Mouse (Mus musculus) liver, embryonic 13.5 days (tissue): Measurements from ENCODE around the gene Dolpp1. TPM values are rescaled to one million over a fixed set of nuclear protein-coding genes. Genes with fewer than 3 reads are reported as not detected.

ENCODE experiments used
- ATAC-seq: fragments of 200-750 bp; cut with Nextera tagmentation; 2 replicates; pipeline ENCODE4 v1.8.0; 2017; ENCODE audit warnings: low read depth, mild to moderate bottlenecking, moderate number of reproducible peaks, moderate library complexity
- DNase-seq: peaks from one replicate; pipeline ENCODE4 v3.0.0; 2022
- H3K27ac ChIP-seq: fragments of 300-500 bp; sonication (generic); 2 replicates; pipeline ENCODE4 v1.5.1; 2015; ENCODE audit warnings: moderate library complexity, mild to moderate bottlenecking, inconsistent platforms
- H3K27me3 ChIP-seq: fragments of 300-500 bp; sonication (generic); 2 replicates; pipeline ENCODE4 v1.6.1; 2015; ENCODE audit warnings: mild to moderate bottlenecking, inconsistent platforms
- H3K36me3 ChIP-seq: fragments of 300-500 bp; sonication (generic); 2 replicates; pipeline ENCODE4 v1.6.1; 2015; ENCODE audit warnings: mild to moderate bottlenecking, inconsistent platforms
- H3K4me1 ChIP-seq: fragments of 300-500 bp; sonication (generic); replicated peaks from 2 replicates; pipeline ENCODE4 v1.6.1; 2015; ENCODE audit warnings: inconsistent platforms
- H3K4me2 ChIP-seq: fragments of 300-500 bp; sonication (generic); 2 replicates; pipeline ENCODE4 v1.6.1; 2015; ENCODE audit warnings: inconsistent platforms, mild to moderate bottlenecking, moderate library complexity
- H3K4me3 ChIP-seq: fragments of 300-500 bp; sonication (generic); replicated peaks from 2 replicates; pipeline ENCODE4 v1.5.1; 2015; ENCODE audit warnings: mild to moderate bottlenecking, inconsistent platforms
- H3K9ac ChIP-seq: fragments of 300-500 bp; sonication (generic); 2 replicates; pipeline ENCODE4 v1.6.1; 2015; ENCODE audit warnings: mild to moderate bottlenecking, inconsistent platforms
- H3K9me3 ChIP-seq: fragments of 300-500 bp; sonication (generic); replicated peaks from 2 replicates; pipeline ENCODE4 v1.6.1; 2016; ENCODE audit warnings: inconsistent platforms
- WGBS: fragments of 180-500 bp; shearing (Covaris S2); methylation state at CpG from one replicate; pipeline ENCODE4 v1.1.7; 2015; ENCODE audit not compliant: insufficient replicate concordance; 5-methylcytosine and 5-hydroxymethylcytosine counted together
- polyA plus RNA-seq: library from polyadenylated mRNA; unstranded; fragments of >200 nt; fragmentation: Nextera tagmentation; extraction: Ambion mirVana; gene quantifications from 2 replicates; pipeline ENCODE4 v1.2.1, GENCODE M21; 2015

Dolpp1 gene
- polyA plus RNA-seq, 1 experiment from 2014 or later: 20.3 TPM

DNA sequence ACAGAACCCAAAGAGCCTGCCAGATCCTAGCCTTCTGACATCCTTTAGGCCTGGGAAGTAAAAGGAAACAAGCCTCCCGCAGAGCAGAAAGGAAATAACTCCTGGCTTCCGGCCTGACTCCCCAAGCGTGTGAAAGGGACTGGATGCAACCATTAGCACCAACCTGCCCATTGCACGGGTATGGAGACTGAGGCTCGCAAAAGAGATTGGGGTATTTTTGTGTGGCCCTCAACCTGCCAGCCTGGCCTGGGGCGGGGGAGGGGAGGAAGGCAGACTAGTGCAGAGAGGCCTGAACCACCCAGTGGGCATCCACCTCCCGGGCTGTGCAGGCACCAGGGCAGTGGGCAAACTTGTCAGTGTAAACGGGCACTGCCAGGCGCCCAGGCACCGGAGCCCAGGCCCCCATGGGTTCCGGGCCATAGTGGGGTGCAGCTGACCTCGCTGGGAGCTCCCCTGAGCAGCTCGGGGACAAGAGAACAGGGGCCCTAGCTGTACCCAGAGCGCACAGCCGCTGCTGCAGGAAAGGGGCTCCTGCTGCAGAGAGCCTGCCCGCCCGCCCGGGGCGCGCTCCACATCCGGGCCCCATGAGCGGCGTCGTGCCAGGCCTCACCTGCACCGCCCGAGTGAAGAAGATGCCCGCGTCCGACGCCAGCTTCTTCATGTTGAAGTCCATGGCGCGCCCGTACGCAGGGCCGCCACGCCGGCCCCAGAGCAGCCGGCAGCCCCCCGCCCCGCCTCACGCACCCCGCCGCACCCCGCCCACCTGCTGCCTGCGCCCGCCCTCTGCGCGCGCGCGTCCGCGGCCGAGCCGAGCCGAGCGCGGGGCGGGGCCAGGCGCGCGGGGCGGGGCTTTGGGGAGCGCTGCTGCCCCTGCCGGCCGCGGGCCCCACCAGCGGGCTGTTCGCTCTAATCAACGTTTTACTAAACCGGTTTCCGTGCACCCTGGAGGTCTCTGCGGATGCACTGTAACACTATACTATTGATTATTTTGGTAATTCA, 33.2 kb upstream of the Dolpp1 start, which contains the start of gene Sh3glb2:
TSS of gene Sh3glb2 (minus strand) at position 805 of the 999 bp plus-strand sequence.
- DNase-seq (peak; percentile 75), ATAC-seq (peak; percentile 59)
- H3K4me3 ChIP-seq: peak within 1 kb of the TSS; percentile 78
- 2% methylated on average over 72 of the region's 73 CpGs for WGBS
- H3K4me2 ChIP-seq: peak within 1 kb of the TSS; percentile 98
- peaks cover 5% of the 10 kb centered on the region; the same call in 1 of the 2 replicates for H3K9me3 ChIP-seq
- peaks cover under 1% of the 10 kb centered on the region; the same call in 1 of the 2 replicates for H3K36me3 ChIP-seq
- peak within 1 kb of the TSS; percentile 84 for H3K9ac ChIP-seq
- H3K27me3 ChIP-seq: no peaks in the 10 kb centered on the region
- H3K4me1 ChIP-seq: peaks cover 45% of the 10 kb centered on the region
- peak within 1 kb of the TSS; percentile 77 for H3K27ac ChIP-seq

DNA sequence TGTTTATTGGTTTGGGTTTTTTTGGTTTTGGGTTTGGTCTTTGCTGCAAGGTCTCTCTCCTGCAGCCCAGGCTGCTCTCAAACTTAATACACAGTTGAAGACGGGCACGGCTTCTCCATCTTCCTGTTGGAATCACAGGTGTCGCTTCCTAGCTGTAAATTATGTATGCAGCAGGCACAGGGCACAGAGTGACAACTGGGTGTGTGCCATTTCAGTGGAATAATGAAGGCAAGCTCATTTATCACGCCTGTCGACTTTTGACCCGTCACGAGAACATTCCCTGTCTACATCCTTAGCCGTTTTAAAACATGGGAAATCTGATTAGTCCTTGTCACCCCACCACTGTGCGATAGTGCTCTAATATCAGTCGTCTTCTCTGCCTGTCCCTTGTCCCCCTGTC, 31.4 kb upstream of the Dolpp1 start:
- H3K4me2 ChIP-seq: no peak overlapping the region
- H3K9me3 ChIP-seq: peaks cover 5% of the 10 kb centered on the region; the same call in 1 of the 2 replicates
- H3K27ac ChIP-seq: no peak overlapping the region
- H3K36me3 ChIP-seq: no peaks in the 10 kb centered on the region
- no peak overlapping the region for H3K9ac ChIP-seq
- DNase-seq (no peak), ATAC-seq (no peak)
- no peaks in the 10 kb centered on the region for H3K27me3 ChIP-seq
- no peak overlapping the region for H3K4me3 ChIP-seq
- 82% methylated on average over 10 of the region's 10 CpGs for WGBS
- H3K4me1 ChIP-seq: peaks cover 57% of the 10 kb centered on the region

DNA sequence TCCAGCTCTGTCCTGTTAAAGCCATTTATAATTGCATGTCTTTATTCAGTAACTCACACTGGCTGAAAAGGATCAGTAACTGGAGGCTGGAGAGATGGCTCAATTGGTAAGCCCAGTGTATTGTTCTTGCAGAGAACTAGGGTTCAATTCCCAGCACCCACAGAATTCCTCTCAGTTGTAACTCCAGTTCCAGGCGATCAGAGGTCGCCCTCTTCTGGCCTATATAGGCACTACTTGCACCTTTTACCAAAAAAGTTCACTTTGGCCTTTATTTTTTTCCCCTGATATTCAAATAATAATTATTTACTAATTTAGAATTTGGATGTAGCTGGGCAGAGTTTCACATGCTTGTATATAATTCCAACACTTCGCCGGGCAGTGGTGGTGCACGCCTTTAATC, 29.2 kb upstream of the Dolpp1 start:
- 76% methylated on average over 5 of the region's 5 CpGs for WGBS
- no peak overlapping the region for H3K27ac ChIP-seq
- no peak overlapping the region for H3K4me3 ChIP-seq
- no peak overlapping the region for H3K4me2 ChIP-seq
- ATAC-seq (no peak), DNase-seq (no peak)
- peaks cover 10% of the 10 kb centered on the region for H3K36me3 ChIP-seq
- H3K9ac ChIP-seq: no peak overlapping the region
- no peaks in the 10 kb centered on the region for H3K27me3 ChIP-seq
- peaks cover 47% of the 10 kb centered on the region for H3K4me1 ChIP-seq
- H3K9me3 ChIP-seq: peaks cover 5% of the 10 kb centered on the region; the same call in 1 of the 2 replicates

DNA sequence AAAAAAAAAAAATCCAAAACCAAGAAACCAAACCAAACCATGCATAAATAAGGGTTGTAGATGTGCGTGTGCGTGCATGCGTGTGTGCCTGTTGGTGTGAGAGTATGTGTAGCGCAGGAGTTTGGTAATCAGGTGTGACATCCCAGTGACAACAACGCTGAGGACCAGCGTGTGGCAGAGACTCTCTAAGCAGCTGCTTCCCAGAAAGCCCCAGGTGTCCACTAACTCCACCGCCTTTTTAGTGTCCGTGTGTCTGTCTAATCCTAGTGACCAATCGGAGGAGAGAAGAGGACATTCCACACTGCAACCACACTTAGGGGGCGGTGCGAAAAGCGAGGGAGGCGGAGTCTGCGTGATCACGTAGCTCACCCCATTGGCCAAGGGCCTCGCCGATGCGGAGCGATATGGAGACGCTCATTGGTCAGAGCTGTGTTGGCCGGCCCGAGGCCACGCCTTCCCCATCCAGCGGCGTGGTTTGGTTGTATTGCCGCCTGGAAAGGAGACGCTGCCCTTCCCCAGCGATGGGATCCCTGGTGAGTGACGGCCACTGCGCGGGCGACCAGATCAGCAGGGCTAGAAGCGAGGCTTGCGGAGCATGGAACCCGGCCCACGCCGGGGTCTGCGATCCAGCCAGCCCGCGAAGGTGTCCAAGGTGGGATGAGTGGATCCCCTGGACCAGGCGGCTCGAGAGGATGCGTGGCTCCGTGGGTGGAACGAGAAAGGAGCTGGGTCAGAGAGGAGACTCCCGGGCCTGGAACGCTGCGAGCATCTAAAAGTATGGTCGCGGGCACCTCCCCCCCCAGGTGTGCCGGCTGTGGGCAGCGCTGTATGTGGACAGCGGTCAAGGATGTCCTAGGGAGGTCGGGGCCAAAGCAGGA, 28.0 kb upstream of the Dolpp1 start, which contains the start of gene Miga2:
TSS of gene Miga2 (plus strand) at position 461 of the 878 bp plus-strand sequence.
- under 1% methylated on average over 54 of the region's 54 CpGs for WGBS

DNA sequence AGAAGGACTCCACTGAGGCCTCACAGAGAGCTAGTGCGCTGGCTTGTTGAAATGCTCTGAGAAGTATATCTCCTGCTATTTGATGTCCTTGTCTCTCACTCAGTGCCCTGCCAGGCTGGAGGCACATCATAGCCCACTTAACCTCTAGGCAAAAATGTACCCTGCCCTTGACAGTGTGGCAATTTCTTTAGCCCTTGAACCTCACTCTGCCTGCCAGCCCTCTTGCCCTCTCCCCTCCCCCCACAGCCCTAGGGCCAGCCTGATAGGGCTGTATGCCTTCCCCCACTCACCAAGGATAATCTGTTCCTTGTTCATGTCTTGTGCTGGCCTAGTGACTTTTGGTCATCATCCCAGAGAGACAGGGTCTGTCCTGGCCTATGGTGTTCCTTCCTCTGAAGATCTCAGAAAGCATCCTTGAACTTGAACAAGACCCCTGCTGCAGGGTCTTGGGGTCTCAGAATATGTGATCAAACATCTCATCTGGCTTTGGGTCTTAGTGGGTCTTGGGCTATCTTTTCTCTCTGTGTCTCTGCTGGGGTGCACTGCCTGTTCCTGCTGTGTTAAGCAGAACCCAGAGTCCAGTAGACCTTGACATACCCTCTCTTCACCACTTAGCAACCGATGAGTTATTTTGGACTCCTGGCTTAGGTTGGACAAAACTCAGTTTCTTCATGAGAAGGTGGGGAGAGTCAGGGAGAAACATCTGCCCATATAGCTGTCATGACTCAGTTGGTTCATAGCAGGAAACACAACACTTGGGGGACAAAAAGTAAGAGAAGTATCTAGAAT, 26.6 kb upstream of the Dolpp1 start:
- ATAC-seq (no peak), DNase-seq (no peak)
- peak overlapping the region; percentile 73 for H3K4me3 ChIP-seq
- no peaks in the 10 kb centered on the region for H3K27me3 ChIP-seq
- peak overlapping the region; percentile 94 for H3K4me2 ChIP-seq
- peaks cover 30% of the 10 kb centered on the region for H3K4me1 ChIP-seq
- H3K36me3 ChIP-seq: peaks cover 37% of the 10 kb centered on the region
- H3K9ac ChIP-seq: peak overlapping the region; percentile 81
- H3K9me3 ChIP-seq: peaks cover 5% of the 10 kb centered on the region; the same call in 1 of the 2 replicates
- H3K27ac ChIP-seq: peak overlapping the region; percentile 76
- WGBS: 77% methylated on average over 2 of the region's 2 CpGs

More for the DNA sequence above, 28.0 kb upstream of the Dolpp1 start, which contains the start of gene Miga2:
- ATAC-seq (peak; percentile 96), DNase-seq (peak; percentile 100)
- Histone ChIP-seq H3K27me3 (no peaks in the 10 kb centered on the region), H3K4me2 (peak within 1 kb of the TSS; percentile 94), H3K4me3 (peak within 1 kb of the TSS; percentile 73), H3K27ac (peak within 1 kb of the TSS; percentile 76), H3K9ac (peak within 1 kb of the TSS; percentile 81), H3K9me3 (peaks cover 5% of the 10 kb centered on the region; the same call in 1 of the 2 replicates), H3K36me3 (peaks cover 22% of the 10 kb centered on the region), H3K4me1 (peaks cover 37% of the 10 kb centered on the region)

DNA sequence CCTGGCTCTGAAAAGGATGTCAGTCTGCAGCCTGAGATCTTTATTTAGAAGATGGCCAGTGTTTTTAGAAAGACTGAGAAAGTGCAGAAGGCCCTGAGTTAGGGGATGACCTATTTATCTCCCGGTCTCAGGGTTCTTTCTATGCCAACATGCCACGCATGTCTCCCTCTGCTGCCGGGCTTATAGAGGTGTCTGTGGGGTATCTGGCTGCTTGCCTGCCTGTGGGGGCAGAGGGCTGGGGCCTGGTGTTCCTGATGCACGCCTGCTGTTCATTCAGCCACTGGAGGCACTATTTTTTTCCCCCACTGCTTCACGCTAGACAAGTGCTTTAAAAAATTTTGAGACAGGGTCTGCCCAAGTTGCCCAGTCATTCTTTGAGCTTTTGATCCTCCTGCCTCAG, 25.9 kb upstream of the Dolpp1 start:
- H3K4me1 ChIP-seq: peaks cover 34% of the 10 kb centered on the region
- H3K9me3 ChIP-seq: peaks cover 5% of the 10 kb centered on the region; the same call in 1 of the 2 replicates
- peak overlapping the region; percentile 94; the same call in 1 of the 2 replicates for H3K4me2 ChIP-seq
- DNase-seq: no peak
- H3K9ac ChIP-seq: no peak overlapping the region
- no peaks in the 10 kb centered on the region for H3K27me3 ChIP-seq
- peak overlapping the region; percentile 53 for H3K27ac ChIP-seq
- no peak for ATAC-seq
- H3K36me3 ChIP-seq: peaks cover 44% of the 10 kb centered on the region
- 68% methylated on average over 5 of the region's 5 CpGs for WGBS
- H3K4me3 ChIP-seq: no peak overlapping the region

DNA sequence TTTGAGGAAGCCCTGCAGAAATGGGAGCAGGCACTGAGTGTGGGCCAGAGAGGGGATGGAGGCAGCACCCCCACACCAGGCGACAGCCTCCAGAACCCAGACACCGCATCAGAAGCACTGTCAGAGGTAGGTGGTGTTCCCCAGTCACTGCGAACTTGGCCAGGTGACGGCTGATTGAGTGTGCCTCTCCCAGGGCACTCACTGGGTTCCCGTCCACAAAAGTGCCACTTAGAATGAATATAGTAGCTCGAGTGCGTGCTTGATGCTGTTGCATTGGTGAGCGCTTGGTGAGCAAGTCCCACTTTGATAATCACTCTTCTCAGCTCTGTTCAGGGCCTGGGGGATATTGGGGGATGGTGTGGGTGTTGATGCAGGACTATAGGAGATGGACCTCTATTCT, 20.5 kb upstream of the Dolpp1 start:
- Histone ChIP-seq H3K27ac (no peak overlapping the region), H3K4me3 (no peak overlapping the region), H3K27me3 (no peaks in the 10 kb centered on the region), H3K4me1 (peaks cover 5% of the 10 kb centered on the region; the same call in 1 of the 2 replicates), H3K9me3 (no peaks in the 10 kb centered on the region), H3K9ac (no peak overlapping the region), H3K36me3 (peaks cover 89% of the 10 kb centered on the region), H3K4me2 (no peak overlapping the region)
- 88% methylated on average over 8 of the region's 8 CpGs for WGBS
- ATAC-seq (no peak), DNase-seq (no peak)

DNA sequence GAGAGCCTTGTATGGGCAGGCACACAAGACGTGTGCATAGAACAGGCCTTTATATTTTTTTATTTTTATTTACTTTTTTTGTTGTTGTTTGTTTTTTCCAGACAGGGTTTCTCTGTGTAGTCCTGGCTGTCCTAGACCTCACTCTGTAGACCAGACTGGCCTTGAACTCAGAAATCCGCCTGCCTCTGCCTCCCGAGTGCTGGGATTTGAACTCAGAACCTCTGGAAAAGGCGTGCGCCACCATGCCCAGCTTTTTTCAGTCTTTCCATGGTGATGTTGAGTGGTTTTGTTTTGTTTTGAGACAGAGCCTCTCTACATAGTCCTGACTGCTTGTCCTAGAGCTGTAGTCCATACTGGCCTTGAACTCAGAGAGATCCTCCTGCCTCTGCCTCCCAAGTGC, 19.3 kb upstream of the Dolpp1 start:
- no peak overlapping the region for H3K4me3 ChIP-seq
- H3K4me2 ChIP-seq: no peak overlapping the region
- no peak overlapping the region for H3K27ac ChIP-seq
- 0 out of 2 replicates have a peak, but pooled peaks cover 5% of the 10 kb centered on the region for H3K4me1 ChIP-seq
- DNase-seq: no peak
- no peak overlapping the region for H3K9ac ChIP-seq
- WGBS: 88% methylated on average over 5 of the region's 5 CpGs
- H3K36me3 ChIP-seq: peaks cover 92% of the 10 kb centered on the region
- H3K9me3 ChIP-seq: no peaks in the 10 kb centered on the region
- no peak for ATAC-seq
- no peaks in the 10 kb centered on the region for H3K27me3 ChIP-seq

DNA sequence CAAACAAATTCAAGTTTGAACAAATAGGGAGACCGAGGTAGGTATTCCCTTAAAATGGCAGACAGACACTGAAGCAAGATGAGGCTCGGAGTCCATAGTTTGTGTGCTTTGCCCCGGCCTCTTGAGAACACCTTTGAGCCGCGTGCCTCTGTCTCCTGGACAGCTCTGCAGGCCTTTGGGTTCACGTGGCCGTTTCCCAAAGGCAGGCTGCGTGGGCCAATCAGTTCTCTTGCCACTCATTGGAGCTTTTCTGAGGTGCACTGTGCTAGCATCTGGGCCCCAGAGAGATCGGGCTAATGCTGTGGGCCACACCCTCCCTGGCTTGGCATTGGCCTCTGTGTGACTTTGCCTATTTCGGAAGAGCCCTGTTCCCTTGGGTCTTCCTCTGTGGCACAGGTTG, 16.2 kb upstream of the Dolpp1 start:
- DNase-seq: no peak
- no peak for ATAC-seq
- peaks cover 82% of the 10 kb centered on the region for H3K36me3 ChIP-seq

DNA sequence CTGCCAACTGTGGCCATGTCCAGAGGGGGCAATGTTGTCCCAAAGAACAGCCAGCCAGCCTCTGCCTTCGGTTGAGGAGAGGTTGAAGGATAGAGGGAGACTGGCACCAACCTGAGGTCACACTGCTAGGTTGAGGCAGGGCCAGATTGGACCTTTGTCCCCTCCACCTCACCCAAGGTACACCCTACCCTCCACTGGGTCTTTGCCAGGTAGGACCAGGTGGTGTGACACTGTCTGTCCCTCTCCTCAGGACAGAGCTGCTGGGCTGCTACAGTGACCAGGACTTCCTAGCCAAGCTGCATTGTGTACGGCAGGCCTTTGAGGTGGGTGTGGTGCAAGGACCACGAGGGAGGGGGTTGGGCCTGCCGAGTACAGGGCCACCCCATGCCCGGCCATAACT, 14.3 kb upstream of the Dolpp1 start:
- H3K4me3 ChIP-seq: no peak overlapping the region
- peaks cover 46% of the 10 kb centered on the region for H3K4me1 ChIP-seq
- ATAC-seq: no peak
- no peak overlapping the region for H3K4me2 ChIP-seq
- no peaks in the 10 kb centered on the region for H3K27me3 ChIP-seq
- no peaks in the 10 kb centered on the region for H3K9me3 ChIP-seq
- no peak overlapping the region for H3K9ac ChIP-seq
- peaks cover 82% of the 10 kb centered on the region for H3K36me3 ChIP-seq
- WGBS: 75% methylated on average over 5 of the region's 5 CpGs
- H3K27ac ChIP-seq: no peak overlapping the region; the same call in 1 of the 2 replicates
- DNase-seq: no peak

More for the DNA sequence above, 16.2 kb upstream of the Dolpp1 start:
- peaks cover 33% of the 10 kb centered on the region for H3K4me1 ChIP-seq
- 79% methylated on average over 10 of the region's 10 CpGs for WGBS
- no peak overlapping the region for H3K27ac ChIP-seq
- no peak overlapping the region for H3K4me2 ChIP-seq
- no peaks in the 10 kb centered on the region for H3K9me3 ChIP-seq
- H3K4me3 ChIP-seq: no peak overlapping the region
- H3K9ac ChIP-seq: no peak overlapping the region
- no peaks in the 10 kb centered on the region for H3K27me3 ChIP-seq
